Mouse (Mus musculus) kidney, postnatal 0 days (tissue): Measurements from ENCODE around the gene Gm45717. TPM values are rescaled to one million over a fixed set of nuclear protein-coding genes. Genes with fewer than 3 reads are reported as not detected.

Source experiments
- ATAC-seq: fragments of 200-750 bp; cut with Nextera tagmentation; replicated peaks from 2 replicates; pipeline ENCODE4 v1.8.0; 2017; ENCODE audit warnings: low read depth, moderate number of reproducible peaks, moderate TSS enrichment, moderate library complexity; ENCODE audit not compliant: low FRiP score
- DNase-seq: peaks from one replicate; pipeline ENCODE4 v3.0.0-alpha.2; 2016; ENCODE audit warnings: low spot score
- H3K27ac ChIP-seq: fragments of 300-500 bp; sonication (generic); 2 replicates; pipeline ENCODE4 v1.5.1; 2014; ENCODE audit warnings: mild to moderate bottlenecking
- H3K27me3 ChIP-seq: fragments of 300-500 bp; sonication (generic); 2 replicates; pipeline ENCODE4 v1.6.1; 2014; ENCODE audit warnings: low read length, mixed read lengths; ENCODE audit not compliant: insufficient read depth
- H3K36me3 ChIP-seq: fragments of 300-500 bp; sonication (generic); 2 replicates; pipeline ENCODE4 v1.6.1; 2014; ENCODE audit warnings: low read length, mixed read lengths; ENCODE audit not compliant: insufficient read depth
- H3K4me1 ChIP-seq: fragments of 300-500 bp; sonication (generic); replicated peaks from 2 replicates; pipeline ENCODE4 v1.6.1; 2014; ENCODE audit warnings: antibody characterized with exemption, low read length, mixed read lengths; ENCODE audit not compliant: insufficient read depth
- H3K4me2 ChIP-seq: fragments of 300-500 bp; sonication (generic); 2 replicates; pipeline ENCODE4 v1.6.1; 2014; ENCODE audit warnings: mild to moderate bottlenecking, low read length, moderate library complexity, mixed read lengths
- H3K4me3 ChIP-seq: fragments of 300-500 bp; sonication (generic); replicated peaks from 2 replicates; pipeline ENCODE4 v1.5.1; 2014; ENCODE audit warnings: low read depth, low read length
- H3K9ac ChIP-seq: fragments of 300-500 bp; sonication (generic); 2 replicates; pipeline ENCODE4 v1.6.1; 2014; ENCODE audit warnings: low read depth, low read length
- H3K9me3 ChIP-seq: fragments of 300-500 bp; sonication (generic); replicated peaks from 2 replicates; pipeline ENCODE4 v1.6.1; 2016; ENCODE audit warnings: low read length, inconsistent platforms, mixed read lengths
- CTCF ChIP-seq: IDR thresholded peaks from 2 replicates; pipeline ENCODE4 v1.5.1; 2016; ENCODE audit warnings: antibody characterized with exemption, low read depth, mild to moderate bottlenecking, moderate library complexity
- WGBS: fragments of 180-500 bp; shearing (Covaris S2); extraction: QIAGEN DNeasy Blood & Tissue Kit; methylation state at CpG from one replicate; pipeline ENCODE4 v1.1.7; 2014; 5-methylcytosine and 5-hydroxymethylcytosine counted together
- polyA plus RNA-seq: library from polyadenylated mRNA; unstranded; fragments of >200 nt; fragmentation: Nextera tagmentation; extraction: Ambion mirVana; gene quantifications from 2 replicates; pipeline ENCODE4 v1.2.1, GENCODE M21; 2015

The Gm45717 gene
- polyA plus RNA-seq, 1 experiment from 2014 or later, result 0.45 TPM

DNA sequence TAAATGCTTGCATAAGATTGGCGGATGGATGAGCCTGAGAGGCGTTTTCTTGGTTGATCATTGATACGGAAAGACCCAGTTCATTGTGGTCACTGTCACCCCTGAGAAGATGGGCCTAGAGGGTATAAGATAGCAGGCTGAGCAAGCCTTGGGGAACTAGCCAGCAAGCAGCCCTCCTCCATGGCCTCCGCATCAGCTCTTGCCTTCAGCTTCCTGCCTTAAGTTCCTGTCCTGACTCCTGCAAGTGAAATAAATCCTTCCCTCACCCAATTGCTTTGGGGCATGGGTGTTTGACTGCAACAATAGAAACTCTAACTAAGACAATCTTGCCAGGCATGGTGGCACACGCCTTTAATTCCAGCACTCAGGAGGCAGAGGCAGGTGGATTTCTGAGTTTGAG, 4.3 kb upstream of the Gm45717 start:
- Histone ChIP-seq H3K4me1 (0 out of 2 replicates have a peak, but pooled peaks cover 7% of the 10 kb centered on the region), H3K27ac (no peak overlapping the region), H3K27me3 (no peaks in the 10 kb centered on the region), H3K9ac (no peak overlapping the region), H3K36me3 (no peaks in the 10 kb centered on the region), H3K9me3 (no peaks in the 10 kb centered on the region), H3K4me2 (no peak overlapping the region), H3K4me3 (no peak overlapping the region)
- 84% methylated on average over 5 of the region's 5 CpGs for WGBS
- ATAC-seq, result no peak
- no peak for DNase-seq
- no peak for TF ChIP-seq CTCF

DNA sequence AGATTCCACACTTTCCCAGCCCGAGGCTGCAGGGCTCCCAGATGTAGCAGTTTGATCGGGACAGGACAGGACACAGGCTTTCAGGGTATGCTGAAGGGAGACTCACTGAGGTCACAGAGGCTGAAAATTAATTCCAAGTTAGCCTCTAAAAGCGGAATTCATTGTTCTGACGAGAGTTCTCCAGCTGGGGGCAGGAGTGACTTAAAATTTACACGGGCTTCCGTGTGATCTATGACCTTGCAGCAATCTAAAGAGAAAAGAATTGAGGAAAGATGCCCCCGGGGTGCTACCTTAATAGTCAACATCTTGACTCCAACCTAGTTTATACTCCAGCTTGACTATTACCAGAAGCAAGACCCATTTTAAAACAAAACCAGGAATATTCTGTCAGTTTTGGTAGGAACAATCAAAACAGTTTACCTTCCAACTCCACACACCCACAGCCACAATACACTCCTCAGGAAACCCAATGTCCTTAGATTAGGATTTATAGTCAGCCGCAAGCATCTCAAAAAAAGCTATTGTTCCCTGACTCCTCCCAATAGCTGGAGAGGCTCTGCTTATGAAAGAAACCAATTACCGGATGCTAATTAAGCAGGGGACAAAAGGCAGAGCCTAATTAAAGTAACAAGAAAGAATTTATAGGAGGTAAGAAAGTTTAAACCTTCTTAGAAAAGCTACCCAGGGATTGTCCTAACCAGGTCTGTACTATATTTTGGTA, 3.6 kb upstream of the Gm45717 start:
- peak; percentile 70 for TF ChIP-seq CTCF
- H3K9ac ChIP-seq, result no peak overlapping the region
- H3K9me3 ChIP-seq, result no peaks in the 10 kb centered on the region
- H3K36me3 ChIP-seq, result no peaks in the 10 kb centered on the region
- H3K4me3 ChIP-seq, result no peak overlapping the region
- no peak overlapping the region for H3K4me2 ChIP-seq
- ATAC-seq (no peak), DNase-seq (peak; percentile 78)
- no peaks in the 10 kb centered on the region for H3K27me3 ChIP-seq
- H3K4me1 ChIP-seq, result 0 out of 2 replicates have a peak, but pooled peaks cover 10% of the 10 kb centered on the region
- 7% methylated on average over 9 of the region's 9 CpGs for WGBS
- H3K27ac ChIP-seq, result no peak overlapping the region

DNA sequence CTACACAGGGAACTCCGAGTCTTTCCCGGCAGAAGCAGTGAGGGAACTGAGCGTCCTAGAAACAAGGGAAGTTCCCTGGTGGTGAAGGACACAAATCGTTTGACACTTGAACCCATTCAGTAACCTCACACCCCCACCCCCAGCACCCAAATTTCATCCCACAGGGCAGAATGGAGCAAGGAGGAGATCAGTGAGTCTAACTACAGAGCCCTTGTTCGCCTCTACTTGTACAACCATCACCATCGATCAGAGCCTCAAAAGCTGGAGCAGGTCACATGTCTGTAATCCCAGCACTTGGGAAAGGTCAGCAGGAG, 776 bp upstream of the Gm45717 start:
- Histone ChIP-seq H3K27me3 (no peaks in the 10 kb centered on the region), H3K27ac (peak overlapping the region; percentile 92), H3K9me3 (no peaks in the 10 kb centered on the region), H3K4me1 (peaks cover 20% of the 10 kb centered on the region; the same call in 1 of the 2 replicates), H3K4me2 (peak overlapping the region; percentile 64; the same call in 1 of the 2 replicates), H3K9ac (no peak overlapping the region), H3K4me3 (no peak overlapping the region), H3K36me3 (no peaks in the 10 kb centered on the region)
- TF ChIP-seq CTCF, result no peak
- ATAC-seq (no peak), DNase-seq (no peak)
- WGBS, result 41% methylated on average over 6 of the region's 6 CpGs

DNA sequence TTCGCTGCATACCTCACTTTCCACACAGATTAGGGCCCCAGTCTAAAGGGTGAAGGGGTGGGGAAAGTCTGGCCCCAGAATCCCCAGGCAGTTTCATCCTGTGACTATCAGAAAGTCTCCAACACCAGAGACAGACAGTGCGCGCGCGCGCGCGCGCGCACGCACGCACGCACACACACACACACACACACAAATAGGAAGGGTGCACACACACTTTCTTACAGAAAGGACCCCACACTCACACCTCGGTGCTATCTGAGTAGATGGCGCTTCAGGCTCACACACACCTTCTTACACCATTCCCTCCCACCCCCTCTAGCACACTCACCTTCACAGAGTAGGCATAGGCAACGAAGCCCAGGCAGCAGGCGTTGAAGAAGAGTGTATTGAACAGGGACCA, 395 bp downstream of the Gm45717 start:
- peak overlapping the region; percentile 92 for H3K27ac ChIP-seq
- H3K36me3 ChIP-seq, result no peaks in the 10 kb centered on the region
- ATAC-seq, result peak; percentile 38
- peak overlapping the region; percentile 56 for H3K4me3 ChIP-seq
- WGBS, result 2% methylated on average over 17 of the region's 17 CpGs
- H3K9ac ChIP-seq, result peak overlapping the region; percentile 65
- H3K27me3 ChIP-seq, result no peaks in the 10 kb centered on the region
- TF ChIP-seq CTCF, result no peak
- H3K9me3 ChIP-seq, result no peaks in the 10 kb centered on the region
- peak; percentile 44 for DNase-seq
- peak overlapping the region; percentile 64 for H3K4me2 ChIP-seq
- H3K4me1 ChIP-seq, result peaks cover 30% of the 10 kb centered on the region

DNA sequence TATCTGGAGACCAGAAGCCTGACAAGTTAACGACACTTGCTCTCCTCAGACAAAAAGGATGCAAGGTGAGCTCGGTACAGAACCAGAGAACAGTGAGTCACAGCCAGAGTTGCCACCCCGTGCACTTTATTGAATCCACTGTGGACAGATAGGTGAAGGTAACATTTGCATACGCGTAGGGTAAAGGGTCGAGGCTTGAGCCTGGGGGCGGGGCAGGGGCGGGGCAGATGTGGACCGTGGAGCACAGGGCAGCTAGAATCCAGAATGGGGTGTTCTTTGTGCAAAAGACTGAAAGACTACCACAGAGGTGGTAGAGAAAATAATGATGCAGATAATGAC, 1.0 kb downstream of the Gm45717 start:
- Histone ChIP-seq H3K9ac (peak overlapping the region; percentile 65), H3K9me3 (no peaks in the 10 kb centered on the region), H3K4me2 (peak overlapping the region; percentile 64), H3K36me3 (no peaks in the 10 kb centered on the region), H3K27me3 (no peaks in the 10 kb centered on the region), H3K27ac (no peak overlapping the region), H3K4me1 (peaks cover 32% of the 10 kb centered on the region), H3K4me3 (peak overlapping the region; percentile 56)
- WGBS, result 6% methylated on average over 9 of the region's 9 CpGs
- DNase-seq (no peak), ATAC-seq (no peak)
- no peak for TF ChIP-seq CTCF

GRCm38 (mm10) chr7:140953800-140954732, 1.7 kb downstream of the Gm45717 start:
- Histone ChIP-seq H3K9me3 (no peaks in the 10 kb centered on the region), H3K36me3 (0 out of 2 replicates have a peak, but pooled peaks cover 2% of the 10 kb centered on the region), H3K4me1 (peaks cover 32% of the 10 kb centered on the region), H3K9ac (peak overlapping the region; percentile 65; the same call in 1 of the 2 replicates), H3K27me3 (no peaks in the 10 kb centered on the region), H3K4me2 (peak overlapping the region; percentile 64), H3K27ac (no peak overlapping the region), H3K4me3 (peak overlapping the region; percentile 56)
- ATAC-seq (no peak), DNase-seq (no peak)
- 43% methylated on average over 15 of the region's 15 CpGs for WGBS
- TF ChIP-seq CTCF, result no peak
